Mouse (Mus musculus) hindlimb bud, embryonic 11.5 days (tissue): ENCODE results near the gene Uhrf1bp1l.

Experiments used
- DNase-seq: peaks from one replicate; pipeline ENCODE4 v3.0.0-alpha.2; 2012; ENCODE audit warnings: low read depth, low spot score; ENCODE audit errors: extremely low spot score

Uhrf1bp1l gene

GRCm38 (mm10) chr10:89745666-89746020, 852 bp downstream of the Uhrf1bp1l start:
- DNase-seq = no peak

GRCm38 (mm10) chr10:89746581-89746980, 1.8 kb downstream of the Uhrf1bp1l start:
- no peak for DNase-seq

GRCm38 (mm10) chr10:89747221-89747905, 2.6 kb downstream of the Uhrf1bp1l start:
- no peak for DNase-seq

GRCm38 (mm10) chr10:89747911-89748310, 3.1 kb downstream of the Uhrf1bp1l start:
- no peak for DNase-seq

GRCm38 (mm10) chr10:89748619-89749018, 3.8 kb downstream of the Uhrf1bp1l start:
- no peak for DNase-seq

GRCm38 (mm10) chr10:89751069-89751468, 6.3 kb downstream of the Uhrf1bp1l start:
- no peak for DNase-seq

- no peak for DNase-seq
Observed at GRCm38 (mm10) chr10:89755231-89755630, 10.4 kb downstream of the Uhrf1bp1l start.

- DNase-seq = no peak
Observed at GRCm38 (mm10) chr10:89760772-89761171, 16.0 kb downstream of the Uhrf1bp1l start.

GRCm38 (mm10) chr10:89764457-89765121, 19.8 kb downstream of the Uhrf1bp1l start:
- DNase-seq = no peak

- no peak for DNase-seq
Observed at GRCm38 (mm10) chr10:89765790-89766714, 21.3 kb downstream of the Uhrf1bp1l start.

- DNase-seq = no peak
Observed at GRCm38 (mm10) chr10:89768352-89769020, 23.7 kb downstream of the Uhrf1bp1l start.

GRCm38 (mm10) chr10:89769096-89769495, 24.3 kb downstream of the Uhrf1bp1l start:
- no peak for DNase-seq

- no peak for DNase-seq
Observed at GRCm38 (mm10) chr10:89771894-89772293, 27.1 kb downstream of the Uhrf1bp1l start.

GRCm38 (mm10) chr10:89776029-89776428, 31.2 kb downstream of the Uhrf1bp1l start:
- DNase-seq = no peak

GRCm38 (mm10) chr10:89791870-89792269, 47.1 kb downstream of the Uhrf1bp1l start:
- no peak for DNase-seq

GRCm38 (mm10) chr10:89794121-89794520, 49.3 kb downstream of the Uhrf1bp1l start:
- DNase-seq = no peak

- no peak for DNase-seq
Observed at GRCm38 (mm10) chr10:89819146-89819545, 74.4 kb downstream of the Uhrf1bp1l start.

GRCm38 (mm10) chr10:89823906-89824305, 79.1 kb downstream of the Uhrf1bp1l start:
- no peak for DNase-seq

GRCm38 (mm10) chr10:89826896-89827295, 82.1 kb downstream of the Uhrf1bp1l start:
- DNase-seq = no peak

GRCm38 (mm10) chr10:89832334-89832733, 87.5 kb downstream of the Uhrf1bp1l start:
- no peak for DNase-seq

GRCm38 (mm10) chr10:89833166-89833565, 88.4 kb downstream of the Uhrf1bp1l start:
- DNase-seq = no peak
